Mouse (Mus musculus): ENCODE measurements around the gene Gm18336.

DNA sequence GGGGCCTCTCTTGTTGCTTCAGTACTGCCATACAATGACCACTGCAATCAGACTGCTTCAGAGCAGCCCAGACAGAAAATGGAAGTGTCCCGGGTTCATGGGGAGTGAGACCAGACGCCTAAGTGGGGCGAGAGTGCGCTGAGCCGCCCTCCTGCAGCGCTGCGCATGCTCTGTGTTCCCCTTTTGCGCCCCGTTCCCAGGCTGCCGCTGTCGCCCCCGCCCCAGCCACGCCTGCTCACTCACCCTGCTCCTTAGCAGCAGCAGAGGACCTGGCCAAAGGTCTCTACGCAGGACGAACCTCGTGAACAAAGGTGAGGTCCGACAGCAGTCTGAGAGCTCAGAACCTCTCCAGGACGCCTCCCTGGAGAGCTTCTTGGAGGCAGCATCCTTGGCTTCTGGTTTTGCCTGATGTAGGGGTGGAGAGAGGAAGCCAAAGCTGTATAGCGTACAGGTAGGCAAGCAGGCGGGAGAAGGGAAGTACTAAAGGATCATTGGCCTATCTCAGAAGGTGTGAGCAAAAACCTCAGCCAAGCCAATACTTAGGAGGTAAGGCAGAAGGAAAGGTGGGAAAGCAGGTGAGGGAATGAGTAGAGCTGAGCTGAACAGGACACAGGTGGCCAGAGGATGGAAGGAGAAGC lies 12.5 kb upstream of the Gm18336 start, which contains the start of gene Zfp92:
- no peak for TF ChIP-seq CTCF (IDR thresholded peaks at IDR 0.05; ENCODE audit: low read depth, low read length)
- TF ChIP-seq POLR2A (IDR thresholded peaks at IDR 0.05; ENCODE audit: borderline replicate concordance, low read depth, low read length), result no peak

All from bone marrow macrophage, adult 2 months (primary cell).